25 mouse cellular contexts compared by ENCODE assay signal in genomic region chr1:131543886-131544565, GRCm38 (mm10). TPM values are rescaled to one million over a fixed set of nuclear protein-coding genes. Genes with fewer than 3 reads are reported as not detected.
DNase-seq lines count a peak whose midpoint lies in the region; ATAC-seq lines count a peak whose summit lies in the region.
"Had no signal": no experiment of that assay in that cellular context is flagged by ENCODE, and none has a peak within 500 bp of the region (broad histone marks: within the 10 kb centered on the region; RNA-seq: fewer than 3 reads in every experiment).

No protein-coding gene starts in this region.

- H3K9me3 ChIP-seq in intestine, embryonic 15.5 days, result no peaks in the 10 kb centered on the region
- H3K9me3 ChIP-seq: embryonic facial prominence, embryonic 15.5 days; forebrain, embryonic 10.5 days; heart, embryonic 12.5 days; hindbrain, embryonic 15.5 days; liver, embryonic 12.5 days; lung, embryonic 15.5 days; midbrain, embryonic 12.5 days had no signal

- H3K27me3 ChIP-seq in intestine, embryonic 15.5 days (replicated peaks), result no peaks in the 10 kb centered on the region
- H3K27me3 ChIP-seq: embryonic facial prominence, embryonic 15.5 days; heart, embryonic 12.5 days; hindbrain, embryonic 15.5 days; liver, embryonic 12.5 days; lung, embryonic 15.5 days; midbrain, embryonic 12.5 days had no signal

- H3K4me2 ChIP-seq in intestine, embryonic 15.5 days (replicated peaks), result no peak overlapping the region
- H3K4me2 ChIP-seq: embryonic facial prominence, embryonic 15.5 days; heart, embryonic 12.5 days; hindbrain, embryonic 15.5 days; liver, embryonic 12.5 days; lung, embryonic 15.5 days; midbrain, embryonic 12.5 days had no signal

- no peak overlapping the region for H3K4me3 ChIP-seq in intestine, embryonic 15.5 days (replicated peaks)
- H3K4me3 ChIP-seq: embryonic facial prominence, embryonic 15.5 days; forebrain, embryonic 10.5 days; heart, embryonic 12.5 days; hindbrain, embryonic 15.5 days; liver, embryonic 12.5 days; lung, embryonic 15.5 days; midbrain, embryonic 12.5 days had no signal

- WGBS in intestine, embryonic 15.5 days, result 76% methylated on average over 7 of the region's 7 CpGs

- H3K9ac ChIP-seq in intestine, embryonic 15.5 days, result no peak overlapping the region
- H3K9ac ChIP-seq: embryonic facial prominence, embryonic 15.5 days; heart, embryonic 12.5 days; hindbrain, embryonic 15.5 days; liver, embryonic 12.5 days; lung, embryonic 15.5 days; midbrain, embryonic 12.5 days had no signal

- no peaks in the 10 kb centered on the region for H3K4me1 ChIP-seq in intestine, embryonic 15.5 days (replicated peaks)
- H3K4me1 ChIP-seq: hindbrain, embryonic 15.5 days; liver, embryonic 12.5 days had no signal

- no peak overlapping the region for H3K27ac ChIP-seq in intestine, embryonic 15.5 days
- H3K27ac ChIP-seq: embryonic facial prominence, embryonic 15.5 days; forebrain, embryonic 10.5 days; hindbrain, embryonic 15.5 days; liver, embryonic 12.5 days; lung, embryonic 15.5 days; macrophage; midbrain, embryonic 12.5 days had no signal

- ATAC-seq in cerebellum, adult (ENCODE audit: insufficient number of reproducible peaks, low FRiP score, low TSS enrichment), result peak; percentile 93
- ATAC-seq in intestine, embryonic 15.5 days, result no peak
- ATAC-seq: intestine, postnatal 0 days; liver, embryonic 12.5 days had no signal

- no peaks in the 10 kb centered on the region for H3K36me3 ChIP-seq in intestine, embryonic 15.5 days
- H3K36me3 ChIP-seq: embryonic facial prominence, embryonic 15.5 days; hindbrain, embryonic 15.5 days; lung, embryonic 15.5 days; midbrain, embryonic 12.5 days had no signal

- DNase-seq in cerebellum, postnatal 4 days (ENCODE audit: low spot score in 2 of 2), result no peak
- peak; percentile 40 to 45 for DNase-seq in right cerebral cortex, adult 2 months (ENCODE audit: low spot score in 2 of 2)
- no peak for DNase-seq in right cerebral cortex, adult 18-20 months
- DNase-seq in layer of hippocampus, adult 8-10 months (ENCODE audit: low spot score in 2 of 2), result peak; percentile 41 to 51
- no peak for DNase-seq in c-Kit-positive CD71-positive TER-119-positive erythroid progenitor cells, embryonic 14.5 days (ENCODE audit: low spot score)
- no peak for DNase-seq in lung, adult 18-20 months
- DNase-seq: heart, postnatal 36 days; kidney, postnatal 10 days had no signal

RNA-seq across cellular contexts. Expression of gene Fam72a, which starts 16.3 kb away (rescaled TPM):
- total RNA-seq in layer of hippocampus, adult 8-10 months (2022), result 1 to 10 TPM in 3 of 4 experiments, under 1 TPM in 1; 0.78 to 2.0 (median 1.4) TPM
- 2.2 and 2.8 TPM in 2 replicates for polyA plus RNA-seq in intestine, embryonic 15.5 days (2015; fragmentation: Nextera tagmentation; extraction: Ambion mirVana)

RNA-seq across cellular contexts. Expression of gene Srgap2, which starts 16.9 kb away (rescaled TPM):
- total RNA-seq in layer of hippocampus, adult 8-10 months (2022), result 10 to 100 TPM; 79.8 to 92.2 (median 84.9) TPM
- 7.9 and 8.3 TPM in 2 replicates for polyA plus RNA-seq in intestine, embryonic 15.5 days (2015; fragmentation: Nextera tagmentation; extraction: Ambion mirVana)

RNA-seq across cellular contexts. Expression of gene Avpr1b, which starts 55.0 kb away (rescaled TPM):
- total RNA-seq in layer of hippocampus, adult 8-10 months (2022), result under 1 TPM; 0.27 to 0.49 (median 0.40) TPM
- not detected in 2 replicates for polyA plus RNA-seq in intestine, embryonic 15.5 days (2015; fragmentation: Nextera tagmentation; extraction: Ambion mirVana)
- total RNA-seq: adrenal gland, adult 18-20 months; gastrocnemius, postnatal 4 days; heart, postnatal 36 days; MEL had no signal
- polyA plus RNA-seq: embryonic facial prominence, embryonic 15.5 days; forebrain, embryonic 10.5 days; heart, embryonic 12.5 days; hindbrain, embryonic 15.5 days; intestine, postnatal 0 days; limb, embryonic 11.5 days; liver, embryonic 12.5 days; lung, embryonic 15.5 days; macrophage; midbrain, embryonic 12.5 days; neural tube, embryonic 14.5 days; stomach, embryonic 14.5 days had no signal

Comparison
In these comparisons a context has a peak if more than half of its experiments do, and no peak if none do; other contexts are left out.
1. DNase-seq: peak in right cerebral cortex, adult 2 months (2 of 2) and layer of hippocampus, adult 8-10 months (2 of 2); none in cerebellum, postnatal 4 days (0 of 2), right cerebral cortex, adult 18-20 months (single experiment), c-Kit-positive CD71-positive TER-119-positive erythroid progenitor cells, embryonic 14.5 days (single experiment) and lung, adult 18-20 months (0 of 2).